Mouse (Mus musculus) embryonic facial prominence, embryonic 11.5 days (tissue): ENCODE data around the gene Mns1. TPM values are rescaled to one million over a fixed set of nuclear protein-coding genes. Genes with fewer than 3 reads are reported as not detected.
"Not testable (repeated sequence)": the region's sequence is repeated elsewhere in the genome, so short reads cannot be mapped to it uniquely, and the experiment has no call there.

Experiments used
- ATAC-seq: fragments of 200-750 bp; cut with Nextera tagmentation; replicated peaks from 2 replicates; pipeline ENCODE4 v1.8.0; 2017; ENCODE audit warnings: low read depth; ENCODE audit not compliant: insufficient number of reproducible peaks, low FRiP score, low TSS enrichment
- DNase-seq: peaks from one replicate; pipeline ENCODE4 v3.0.0-alpha.2; 2015; ENCODE audit warnings: low spot score
- H3K27ac ChIP-seq: fragments of 300-500 bp; sonication (generic); replicated peaks from 2 replicates; pipeline ENCODE4 v1.5.1; 2014; ENCODE audit warnings: mild to moderate bottlenecking, low read depth, low read length, control low read depth
- H3K27me3 ChIP-seq: fragments of 300-500 bp; sonication (generic); 2 replicates; pipeline ENCODE4 v1.6.1; 2014; ENCODE audit warnings: mild to moderate bottlenecking, low read length, moderate library complexity, mixed read lengths; ENCODE audit not compliant: control insufficient read depth, insufficient read depth
- H3K36me3 ChIP-seq: fragments of 300-500 bp; sonication (generic); replicated peaks from 2 replicates; pipeline ENCODE4 v1.6.1; 2014; ENCODE audit warnings: low read depth, mild to moderate bottlenecking, low read length, moderate library complexity, mixed read lengths; ENCODE audit not compliant: control insufficient read depth, insufficient read depth
- H3K4me1 ChIP-seq: fragments of 300-500 bp; sonication (generic); 2 replicates; pipeline ENCODE4 v1.6.1; 2014; ENCODE audit warnings: low read length, mixed read lengths; ENCODE audit not compliant: control insufficient read depth, insufficient read depth
- H3K4me2 ChIP-seq: fragments of 300-500 bp; sonication (generic); 2 replicates; pipeline ENCODE4 v1.6.1; 2014; ENCODE audit warnings: low read depth, mild to moderate bottlenecking, control low read depth, low read length, moderate library complexity
- H3K4me3 ChIP-seq: fragments of 300-500 bp; sonication (generic); 2 replicates; pipeline ENCODE4 v1.5.1; 2014; ENCODE audit warnings: low read depth, low read length, control low read depth
- H3K9ac ChIP-seq: fragments of 300-500 bp; sonication (generic); replicated peaks from 2 replicates; pipeline ENCODE4 v1.6.1; 2014; ENCODE audit warnings: mild to moderate bottlenecking, control low read depth, low read length
- H3K9me3 ChIP-seq: fragments of 300-500 bp; sonication (generic); replicated peaks from 2 replicates; pipeline ENCODE4 v1.6.1; 2016; ENCODE audit warnings: mild to moderate bottlenecking, low read length, inconsistent platforms, mixed read lengths; ENCODE audit not compliant: control insufficient read depth
- WGBS: fragments of 180-500 bp; shearing (Covaris S2); extraction: QIAGEN DNeasy Blood & Tissue Kit; methylation state at CpG from one replicate; pipeline ENCODE4 v1.1.7; 2014; 5-methylcytosine and 5-hydroxymethylcytosine counted together
- polyA plus RNA-seq: library from polyadenylated mRNA; unstranded; fragments of >200 nt; fragmentation: Nextera tagmentation; extraction: Ambion mirVana; gene quantifications from 2 replicates; pipeline ENCODE4 v1.2.1, GENCODE M21; 2014

The Mns1 gene
- polyA plus RNA-seq, 1 experiment from 2014 or later = 50.9 TPM

DNA sequence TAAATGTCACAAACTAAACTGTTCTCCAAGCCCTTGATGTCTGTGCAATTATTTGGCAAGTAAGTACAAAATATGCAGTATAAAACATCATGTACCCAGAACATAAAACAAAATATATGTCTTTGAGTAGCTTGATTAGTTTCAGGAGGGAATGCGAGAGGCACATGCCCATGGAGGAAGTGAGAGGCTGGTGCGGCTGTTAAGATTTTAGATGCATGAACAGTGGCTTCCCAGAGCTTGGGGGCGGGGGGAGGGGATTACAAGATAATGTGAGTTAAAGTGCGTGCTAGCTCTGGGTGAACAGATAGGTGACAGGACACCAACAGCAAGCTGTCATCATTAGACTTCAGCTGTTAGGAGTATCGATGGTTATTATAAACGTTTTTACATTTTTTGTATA, 13.3 kb downstream of the Mns1 start:
- no peak overlapping the region for H3K4me2 ChIP-seq
- DNase-seq (no peak), ATAC-seq (no peak)
- H3K36me3 ChIP-seq = peaks cover 4% of the 10 kb centered on the region
- no peak overlapping the region for H3K27ac ChIP-seq
- H3K4me1 ChIP-seq = no peaks in the 10 kb centered on the region
- WGBS = 89% methylated on average over 6 of the region's 6 CpGs
- H3K4me3 ChIP-seq = no peak overlapping the region
- H3K9ac ChIP-seq = no peak overlapping the region
- no peaks in the 10 kb centered on the region for H3K9me3 ChIP-seq
- no peaks in the 10 kb centered on the region for H3K27me3 ChIP-seq

DNA sequence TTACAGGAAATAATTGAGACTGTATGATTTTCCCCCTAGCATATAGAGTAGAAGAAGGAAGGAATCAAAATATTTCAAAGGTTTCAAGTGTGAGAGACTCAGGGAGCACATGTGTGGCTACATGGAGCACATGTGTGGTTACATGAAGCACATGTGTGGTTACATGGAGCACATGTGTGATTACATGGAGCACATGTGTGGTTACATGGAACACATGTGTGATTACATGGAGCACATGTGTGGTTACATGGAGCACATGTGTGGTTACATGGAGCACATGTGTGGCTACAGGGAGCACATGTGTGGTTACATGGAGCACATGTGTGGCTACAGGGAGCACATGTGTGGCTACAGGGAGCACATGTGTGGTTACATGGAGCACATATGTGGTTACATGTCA, 16.5 kb downstream of the Mns1 start:
- ATAC-seq, H3K4me2 ChIP-seq, H3K9ac ChIP-seq, H3K27ac ChIP-seq, DNase-seq, H3K4me1 ChIP-seq, H3K4me3 ChIP-seq, H3K27me3 ChIP-seq, H3K36me3 ChIP-seq, H3K9me3 ChIP-seq: not testable (repeated sequence)

DNA sequence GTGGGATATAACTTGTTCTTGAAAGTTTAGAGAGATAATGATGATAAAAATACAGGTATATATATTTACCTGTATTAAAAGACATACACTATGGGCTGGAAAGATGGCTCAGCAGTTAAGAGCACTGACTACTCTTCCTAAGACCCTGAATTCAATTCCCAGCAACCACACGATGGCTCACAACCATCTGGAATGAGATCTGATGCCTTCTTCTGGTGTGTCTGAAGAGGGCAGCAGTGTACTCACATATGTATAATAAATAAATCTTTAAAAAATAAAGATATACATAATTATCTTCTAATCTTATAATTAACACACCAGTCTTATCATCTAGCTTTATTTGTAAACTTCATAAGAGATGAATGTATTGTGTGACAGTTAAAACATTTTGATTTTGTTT, 18.6 kb downstream of the Mns1 start:
- H3K4me1 ChIP-seq = no peaks in the 10 kb centered on the region
- H3K4me3 ChIP-seq = no peak overlapping the region
- H3K4me2 ChIP-seq = no peak overlapping the region
- no peak overlapping the region for H3K9ac ChIP-seq
- DNase-seq (no peak), ATAC-seq (no peak)
- H3K27me3 ChIP-seq = no peaks in the 10 kb centered on the region
- H3K27ac ChIP-seq = no peak overlapping the region
- 44% methylated on average over 1 of the region's 1 CpGs for WGBS
- H3K36me3 ChIP-seq = no peaks in the 10 kb centered on the region; the same call in none of the 2 replicates
- no peaks in the 10 kb centered on the region for H3K9me3 ChIP-seq

DNA sequence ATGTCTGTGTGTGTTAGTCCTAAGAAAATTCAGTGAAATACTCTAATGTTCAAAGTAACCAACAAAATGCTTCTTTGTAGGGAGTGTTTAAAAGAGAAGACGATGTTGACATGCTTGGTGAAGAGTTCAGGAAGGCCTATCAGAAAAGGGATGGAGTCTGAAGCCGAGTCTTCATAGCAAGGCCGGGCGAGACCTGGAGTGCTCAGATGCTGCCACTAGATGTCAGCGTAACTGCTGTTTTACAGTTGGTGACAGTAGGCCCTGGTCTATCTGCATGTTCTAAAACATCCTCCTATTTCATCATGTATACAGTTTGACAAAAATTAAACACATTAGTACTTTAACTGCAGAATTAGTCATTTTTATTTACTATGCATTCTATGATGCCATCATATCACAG, 20.4 kb downstream of the Mns1 start:
- no peaks in the 10 kb centered on the region for H3K27me3 ChIP-seq
- DNase-seq = peak; percentile 77
- no peaks in the 10 kb centered on the region for H3K9me3 ChIP-seq
- 22% methylated on average over 5 of the region's 5 CpGs for WGBS
- H3K4me1 ChIP-seq = no peaks in the 10 kb centered on the region
- H3K9ac ChIP-seq = no peak overlapping the region
- peak; percentile 73; the same call in 1 of the 2 replicates for ATAC-seq
- H3K36me3 ChIP-seq = no peaks in the 10 kb centered on the region; the same call in 1 of the 2 replicates
- H3K4me2 ChIP-seq = no peak overlapping the region
- no peak overlapping the region for H3K4me3 ChIP-seq
- no peak overlapping the region for H3K27ac ChIP-seq

DNA sequence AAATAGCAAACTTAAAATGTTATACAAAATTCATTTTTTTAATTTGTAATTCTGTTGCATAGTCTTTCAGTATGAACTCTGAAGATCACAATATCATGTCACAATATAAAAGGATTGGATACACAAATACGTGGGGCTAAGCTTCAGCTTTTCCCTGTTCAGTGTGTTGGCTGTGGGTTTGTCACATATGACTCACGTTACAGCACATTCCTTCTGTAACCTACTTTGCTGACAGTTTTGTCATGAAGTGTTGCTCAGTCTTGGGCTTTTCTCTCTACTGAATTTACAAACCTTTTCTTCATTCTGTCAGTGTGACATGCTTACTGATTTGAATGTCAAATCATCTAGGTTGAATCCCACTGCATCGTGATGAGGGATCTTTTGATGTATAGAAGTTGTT, 21.9 kb downstream of the Mns1 start:
- DNase-seq (no peak), ATAC-seq (no peak)
- no peaks in the 10 kb centered on the region; the same call in 1 of the 2 replicates for H3K36me3 ChIP-seq
- H3K9me3 ChIP-seq = no peaks in the 10 kb centered on the region
- H3K27me3 ChIP-seq = no peaks in the 10 kb centered on the region
- H3K4me1 ChIP-seq = no peaks in the 10 kb centered on the region
- H3K27ac ChIP-seq = no peak overlapping the region
- H3K9ac ChIP-seq = no peak overlapping the region
- H3K4me3 ChIP-seq = no peak overlapping the region
- WGBS = 76% methylated on average over 3 of the region's 3 CpGs
- no peak overlapping the region for H3K4me2 ChIP-seq

DNA sequence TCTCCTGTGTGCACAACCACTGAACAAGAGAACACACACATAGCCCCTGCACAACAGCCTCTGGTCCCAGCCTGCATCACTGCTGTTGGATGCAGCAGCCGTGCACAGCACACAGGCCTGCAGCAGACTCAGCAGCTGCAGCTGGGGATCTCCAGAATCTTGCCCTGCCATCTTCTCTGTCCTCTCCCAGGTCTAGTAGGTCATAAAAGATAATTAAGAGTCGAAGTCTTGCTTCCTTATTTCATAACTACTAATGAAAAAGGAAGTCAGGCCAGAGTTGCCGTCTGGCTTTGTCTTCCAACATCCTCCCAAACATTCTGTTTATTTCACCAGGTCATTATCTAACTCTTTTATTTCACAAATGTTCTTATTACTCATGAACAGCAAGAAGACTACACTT, 23.0 kb downstream of the Mns1 start:
- DNase-seq (no peak), ATAC-seq (no peak)
- Histone ChIP-seq H3K36me3 (no peaks in the 10 kb centered on the region; the same call in 1 of the 2 replicates), H3K4me1 (no peaks in the 10 kb centered on the region), H3K9ac (no peak overlapping the region), H3K4me3 (no peak overlapping the region), H3K27ac (no peak overlapping the region), H3K9me3 (no peaks in the 10 kb centered on the region), H3K4me2 (no peak overlapping the region), H3K27me3 (no peaks in the 10 kb centered on the region)
- WGBS = 86% methylated on average over 3 of the region's 3 CpGs

DNA sequence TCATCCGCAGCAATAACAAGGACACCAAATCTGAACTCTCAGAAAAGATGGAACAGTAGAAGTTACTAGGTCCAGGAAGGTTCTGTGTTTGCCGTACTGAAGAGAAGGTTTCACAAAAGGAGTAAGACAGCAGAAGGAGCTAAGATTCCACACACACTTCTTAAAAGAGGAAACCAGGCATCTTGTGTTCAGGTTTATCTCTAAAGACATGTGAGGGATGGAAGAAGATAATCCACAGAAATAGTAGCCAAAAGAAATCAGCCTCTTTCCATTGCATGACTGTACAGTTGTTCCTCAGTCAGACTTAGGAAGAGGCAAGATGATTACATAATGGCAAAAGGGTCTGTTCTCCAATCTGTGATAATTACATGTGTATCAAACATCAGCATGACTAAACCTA, 24.6 kb downstream of the Mns1 start:
- Histone ChIP-seq H3K9me3 (no peaks in the 10 kb centered on the region), H3K27ac (no peak overlapping the region), H3K36me3 (no peaks in the 10 kb centered on the region; the same call in 1 of the 2 replicates), H3K27me3 (no peaks in the 10 kb centered on the region), H3K4me2 (no peak overlapping the region), H3K4me3 (no peak overlapping the region), H3K9ac (no peak overlapping the region), H3K4me1 (no peaks in the 10 kb centered on the region)
- DNase-seq (no peak), ATAC-seq (no peak)
- 93% methylated on average over 2 of the region's 2 CpGs for WGBS

DNA sequence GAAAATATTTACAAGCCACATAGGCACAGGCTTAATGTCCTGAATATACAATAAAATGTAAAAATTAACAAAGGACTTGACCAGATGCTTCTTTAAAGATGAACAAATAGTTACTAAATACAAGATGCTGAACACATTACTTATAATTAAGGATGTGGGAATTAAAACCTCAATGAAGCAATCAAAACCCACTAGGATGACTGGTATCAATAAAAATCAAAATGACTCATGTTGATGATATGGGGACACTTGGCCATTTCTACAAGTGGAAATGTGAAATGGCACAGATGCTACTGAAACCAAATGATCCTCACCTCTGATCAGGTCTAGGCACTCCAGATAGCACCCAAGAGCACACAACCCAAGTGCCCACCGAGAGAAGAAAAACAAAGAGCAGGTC, 27.0 kb downstream of the Mns1 start:
- no peaks in the 10 kb centered on the region for H3K4me1 ChIP-seq
- H3K27me3 ChIP-seq = no peaks in the 10 kb centered on the region
- no peak overlapping the region for H3K4me2 ChIP-seq
- H3K9me3 ChIP-seq = no peaks in the 10 kb centered on the region
- no peaks in the 10 kb centered on the region; the same call in 1 of the 2 replicates for H3K36me3 ChIP-seq
- no peak for ATAC-seq
- WGBS = 80% methylated on average over 1 of the region's 1 CpGs
- no peak for DNase-seq
- no peak overlapping the region for H3K27ac ChIP-seq
- no peak overlapping the region for H3K4me3 ChIP-seq
- no peak overlapping the region for H3K9ac ChIP-seq
